ENCODE assay signal across 8 mouse cellular contexts in the genomic region with DNA sequence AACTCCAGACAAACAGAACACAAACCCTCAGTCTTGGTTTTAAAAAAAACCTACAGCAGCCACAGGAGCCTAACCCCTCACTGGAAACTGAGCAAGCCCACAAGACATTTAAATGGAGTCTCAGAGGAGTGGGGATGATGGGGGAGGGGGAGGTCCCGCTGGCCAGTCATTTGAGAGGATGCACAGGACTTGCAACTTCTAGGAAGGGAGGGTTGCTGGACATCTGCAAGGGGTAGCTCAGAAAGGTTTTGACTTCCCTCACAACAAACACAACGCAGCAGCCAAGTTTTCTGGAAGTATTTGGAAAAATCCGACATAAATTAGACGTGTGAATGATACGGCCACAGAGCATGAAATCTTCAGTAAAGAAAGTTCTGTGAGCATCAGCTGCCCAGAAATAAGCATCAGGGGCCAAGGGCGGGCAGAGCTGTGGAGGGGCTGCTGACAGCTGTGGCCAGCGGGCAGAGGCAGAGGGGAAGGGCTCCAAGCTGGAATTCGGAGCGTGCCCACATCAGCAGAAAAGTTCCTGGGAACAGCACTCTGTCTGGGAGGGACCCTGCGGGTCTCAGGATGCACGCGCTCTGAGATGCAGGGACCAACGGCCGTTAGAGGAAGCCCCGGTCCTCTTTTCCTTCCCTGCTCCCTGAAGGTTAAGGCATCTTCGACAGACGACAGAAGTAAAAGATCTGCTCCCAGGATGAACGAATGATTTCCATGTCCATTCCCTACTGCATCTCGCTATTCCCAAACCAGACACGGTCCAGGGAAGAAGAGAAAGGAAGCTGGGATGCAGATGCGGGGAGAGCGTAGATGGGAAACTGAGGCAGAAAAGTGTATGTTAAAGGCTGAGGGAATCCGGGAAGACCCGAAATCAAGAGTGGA. TPM values are rescaled to one million over a fixed set of nuclear protein-coding genes. Genes with fewer than 3 reads are reported as not detected.
A peak's percentile ranks its signal among the peaks of the same experiment; 100 is the strongest.
DNase-seq lines count a peak whose midpoint lies in the region; ATAC-seq lines count a peak whose summit lies in the region.

No protein-coding gene starts in this region.

- peak overlapping the region; percentile 81 for H3K4me3 ChIP-seq in limb, embryonic 15.5 days
- peak overlapping the region; percentile 62 for H3K4me3 ChIP-seq in neural tube, embryonic 13.5 days

- H3K4me2 ChIP-seq in limb, embryonic 15.5 days = peak overlapping the region; percentile 72
- peak overlapping the region; percentile 68 for H3K4me2 ChIP-seq in neural tube, embryonic 13.5 days

- intact Hi-C loops in heart, postnatal 14 days (cut with DNase I) = loop anchor here (5.0 to 10.0 kb wide), 4 partner anchors 93 to 281 kb away; a partner anchor contains a TSS

- DNase-seq in adrenal gland, adult 8-10 months = peak; percentile 10
- no peak for DNase-seq in adrenal gland, postnatal 25 days
- DNase-seq in right cerebral cortex, postnatal 4 days = peak; percentile 24
- no peak for DNase-seq in right cerebral cortex, postnatal 14 days
- DNase-seq in heart, postnatal 14 days = peak; percentile 26 to 33
- no peak for DNase-seq in layer of hippocampus, adult 9-11 months

- H3K4me1 ChIP-seq in limb, embryonic 15.5 days = peaks cover 44% of the 10 kb centered on the region
- H3K4me1 ChIP-seq in neural tube, embryonic 13.5 days (replicated peaks) = peaks cover 48% of the 10 kb centered on the region

- ATAC-seq in limb, embryonic 15.5 days (ENCODE audit: insufficient number of reproducible peaks, low FRiP score, low TSS enrichment, low read depth) = no peak
- peak; percentile 53 for ATAC-seq in neural tube, embryonic 13.5 days (ENCODE audit: low read depth)

- H3K9me3 ChIP-seq in limb, embryonic 15.5 days = no peaks in the 10 kb centered on the region
- H3K9me3 ChIP-seq in neural tube, embryonic 13.5 days = no peaks in the 10 kb centered on the region

- no peaks in the 10 kb centered on the region for H3K36me3 ChIP-seq in limb, embryonic 15.5 days
- 0 out of 2 replicates have a peak, but pooled peaks cover 6% of the 10 kb centered on the region for H3K36me3 ChIP-seq in neural tube, embryonic 13.5 days

- under 1% methylated on average over 24 of the region's 24 CpGs for WGBS in limb, embryonic 15.5 days
- WGBS in neural tube, embryonic 13.5 days = 1% methylated on average over 24 of the region's 24 CpGs

- no peaks in the 10 kb centered on the region for H3K27me3 ChIP-seq in limb, embryonic 15.5 days
- H3K27me3 ChIP-seq in neural tube, embryonic 13.5 days = no peaks in the 10 kb centered on the region

- H3K27ac ChIP-seq in limb, embryonic 15.5 days = peak overlapping the region; percentile 97
- H3K27ac ChIP-seq in neural tube, embryonic 13.5 days (replicated peaks) = peak overlapping the region; percentile 90

- peak overlapping the region; percentile 69 for H3K9ac ChIP-seq in limb, embryonic 15.5 days
- peak overlapping the region; percentile 84 for H3K9ac ChIP-seq in neural tube, embryonic 13.5 days

RNA-seq across cellular contexts. Expression of a gene that starts 0.9 kb away (rescaled TPM):
- 1 to 10 TPM; 6.3 to 7.4 (median 7.0) TPM for total RNA-seq in adrenal gland, adult 8-10 months (2022)
- total RNA-seq in adrenal gland, postnatal 25 days (2021) = 8.8 TPM in 2 replicates
- 1 to 10 TPM; 6.0 to 6.6 TPM for total RNA-seq in heart, postnatal 14 days (2021)
- polyA plus RNA-seq in limb, embryonic 15.5 days (2015; fragmentation: Nextera tagmentation; extraction: Ambion mirVana) = 55.1 and 58.3 TPM in 2 replicates
- 48.3 and 48.8 TPM in 2 replicates for polyA plus RNA-seq in neural tube, embryonic 13.5 days (2015; fragmentation: Nextera tagmentation; extraction: Ambion mirVana)

Comparison
In these comparisons a context has a peak if more than half of its experiments do, and no peak if none do; other contexts are left out.
1. DNase-seq: peak in adrenal gland, adult 8-10 months (single experiment), right cerebral cortex, postnatal 4 days (single experiment) and heart, postnatal 14 days (2 of 2); none in adrenal gland, postnatal 25 days (single experiment), right cerebral cortex, postnatal 14 days (single experiment) and layer of hippocampus, adult 9-11 months (single experiment).